Mouse (Mus musculus): ENCODE results near the gene Ecpas. TPM values are rescaled to one million over a fixed set of nuclear protein-coding genes. Genes with fewer than 3 reads are reported as not detected.

The Ecpas gene
- 18.1 and 33.4 TPM in 2 replicates for polyA plus RNA-seq (2011; ENCODE audit: insufficient read depth, insufficient read length, low replicate concordance, missing spikeins)

DNA sequence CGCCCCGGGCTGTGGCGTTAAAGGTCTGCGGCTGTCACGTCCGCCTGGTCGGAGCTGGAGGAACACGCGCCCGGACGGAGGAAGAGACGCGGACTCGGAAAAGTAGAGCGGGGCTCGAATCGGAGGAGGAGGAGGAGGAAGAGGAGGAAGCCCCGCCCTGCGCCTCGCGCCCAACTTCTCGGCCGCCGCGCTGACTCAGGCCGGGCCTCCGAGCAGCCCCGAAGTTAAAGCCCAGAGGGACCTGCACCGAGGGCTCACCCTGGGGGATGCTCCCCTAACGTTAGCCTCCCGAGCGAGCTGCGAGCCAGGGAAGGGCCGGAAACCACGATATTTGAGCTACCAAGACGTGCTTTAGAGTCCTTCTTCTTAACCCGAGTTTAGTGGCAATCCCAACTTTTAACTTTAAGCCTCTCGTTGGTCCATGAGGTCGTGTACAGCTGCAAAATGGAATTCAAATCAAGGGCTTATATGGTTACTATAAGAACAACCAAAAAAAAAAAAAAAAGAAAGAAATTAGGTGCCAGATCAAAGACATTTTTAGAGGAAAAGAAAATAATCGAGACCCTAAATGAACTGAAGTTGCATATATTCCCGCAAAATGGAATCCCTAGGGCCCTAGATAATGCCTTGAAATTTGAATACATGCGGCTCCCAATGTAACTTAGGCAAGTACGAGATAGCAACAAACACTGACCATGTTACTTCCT, at the start of gene Ecpas:
Gene Ecpas (minus strand): TSS at position 121 of the 707 bp plus-strand sequence.
- WGBS, result 3% methylated on average over 42 of the region's 43 CpGs
- peak within 1 kb of the TSS; percentile 98 for H3K27ac ChIP-seq (ENCODE audit: control insufficient read depth, insufficient read depth, low read depth, low read length, poor library complexity)
- TF ChIP-seq CTCF (IDR thresholded peaks at IDR 0.05; ENCODE audit: control insufficient read depth, insufficient read depth, low read length), result no peak
- peak; percentile 66; the same call in 1 of the 2 replicates for TF ChIP-seq POLR2A (IDR thresholded peaks at IDR 0.05; ENCODE audit: borderline replicate concordance, control insufficient read depth, low read depth, low read length)
- H3K4me3 ChIP-seq (replicated peaks; ENCODE audit: control insufficient read depth, low read depth, low read length), result peak within 1 kb of the TSS; percentile 87
- H3K4me1 ChIP-seq (ENCODE audit: control insufficient read depth, insufficient read depth, low read length), result peaks cover 2% of the 10 kb centered on the region; the same call in 1 of the 2 replicates

DNA sequence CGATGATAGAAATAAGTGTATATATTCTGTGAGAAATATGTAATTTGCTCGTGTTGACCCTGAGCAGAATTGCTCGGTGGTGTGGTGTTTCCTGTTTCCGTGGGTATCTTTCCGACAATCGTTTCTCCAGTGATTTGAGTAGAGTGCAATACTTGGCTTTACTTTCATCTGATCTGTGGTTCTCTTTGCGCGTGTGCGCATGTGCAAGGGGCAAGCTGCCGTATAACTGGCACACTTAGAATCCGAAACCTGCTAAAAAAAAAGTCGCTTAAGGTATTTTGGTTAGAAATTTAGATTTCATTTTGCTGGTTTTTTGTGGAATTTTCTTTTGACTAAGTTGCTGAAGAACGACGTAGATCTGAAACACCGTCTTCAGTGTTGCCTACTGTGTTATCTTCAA, 49.2 kb upstream of the Ecpas start:
- H3K4me1 ChIP-seq (ENCODE audit: control insufficient read depth, insufficient read depth, low read length), result no peaks in the 10 kb centered on the region
- WGBS, result 76% methylated on average over 15 of the region's 15 CpGs
- no peak overlapping the region for H3K4me3 ChIP-seq (replicated peaks; ENCODE audit: control insufficient read depth, low read depth, low read length)
- TF ChIP-seq CTCF (IDR thresholded peaks at IDR 0.05; ENCODE audit: control insufficient read depth, insufficient read depth, low read length), result no peak
- TF ChIP-seq POLR2A (IDR thresholded peaks at IDR 0.05; ENCODE audit: borderline replicate concordance, control insufficient read depth, low read depth, low read length), result no peak
- no peak overlapping the region for H3K27ac ChIP-seq (ENCODE audit: control insufficient read depth, insufficient read depth, low read depth, low read length, poor library complexity)

DNA sequence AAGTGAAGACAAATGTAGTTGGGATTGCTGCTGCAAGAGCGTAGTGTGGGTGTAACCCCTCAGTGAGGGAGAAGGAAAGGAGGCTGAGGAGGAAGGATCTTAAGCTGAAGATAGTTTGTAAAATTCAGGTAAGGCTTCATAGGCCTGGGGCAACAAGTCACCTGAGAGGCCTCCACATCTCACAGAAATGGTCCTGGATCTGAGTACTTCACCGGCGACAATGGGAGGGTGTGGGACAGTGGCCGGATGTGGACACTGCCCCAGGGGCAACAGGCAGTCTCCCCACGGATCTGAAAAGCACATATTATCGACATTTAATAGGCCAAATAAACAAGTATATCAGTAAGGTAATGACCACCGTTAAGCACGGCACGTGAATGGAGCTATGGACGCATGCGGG, 40.1 kb upstream of the Ecpas start:
- TF ChIP-seq POLR2A (IDR thresholded peaks at IDR 0.05; ENCODE audit: borderline replicate concordance, control insufficient read depth, low read depth, low read length), result no peak
- TF ChIP-seq CTCF (IDR thresholded peaks at IDR 0.05; ENCODE audit: control insufficient read depth, insufficient read depth, low read length), result no peak
- H3K27ac ChIP-seq (ENCODE audit: control insufficient read depth, insufficient read depth, low read depth, low read length, poor library complexity), result no peak overlapping the region
- H3K4me1 ChIP-seq (ENCODE audit: control insufficient read depth, insufficient read depth, low read length), result no peaks in the 10 kb centered on the region
- H3K4me3 ChIP-seq (replicated peaks; ENCODE audit: control insufficient read depth, low read depth, low read length), result no peak overlapping the region
- 88% methylated on average over 11 of the region's 11 CpGs for WGBS

- TF ChIP-seq POLR2A (IDR thresholded peaks at IDR 0.05; ENCODE audit: borderline replicate concordance, control insufficient read depth, low read depth, low read length) (no peak), CTCF (IDR thresholded peaks at IDR 0.05; ENCODE audit: control insufficient read depth, insufficient read depth, low read length) (no peak)
- Histone ChIP-seq H3K4me3 (replicated peaks; ENCODE audit: control insufficient read depth, low read depth, low read length) (no peak overlapping the region), H3K4me1 (ENCODE audit: control insufficient read depth, insufficient read depth, low read length) (no peaks in the 10 kb centered on the region; the same call in 1 of the 2 replicates), H3K27ac (ENCODE audit: control insufficient read depth, insufficient read depth, low read depth, low read length, poor library complexity) (no peak overlapping the region)
- WGBS, result 80% methylated on average over 4 of the region's 4 CpGs
These were observed 35.8 kb upstream of the Ecpas start for GRCm38 (mm10) chr4:58948391-58948790.

- no peaks in the 10 kb centered on the region; the same call in 1 of the 2 replicates for H3K4me1 ChIP-seq (ENCODE audit: control insufficient read depth, insufficient read depth, low read length)
- no peak overlapping the region for H3K4me3 ChIP-seq (replicated peaks; ENCODE audit: control insufficient read depth, low read depth, low read length)
- H3K27ac ChIP-seq (ENCODE audit: control insufficient read depth, insufficient read depth, low read depth, low read length, poor library complexity), result no peak overlapping the region
- 56% methylated on average over 5 of the region's 5 CpGs for WGBS
- TF ChIP-seq CTCF (IDR thresholded peaks at IDR 0.05; ENCODE audit: control insufficient read depth, insufficient read depth, low read length) (no peak), POLR2A (IDR thresholded peaks at IDR 0.05; ENCODE audit: borderline replicate concordance, control insufficient read depth, low read depth, low read length) (no peak)
These were observed 32.1 kb upstream of the Ecpas start for GRCm38 (mm10) chr4:58944695-58945094.

GRCm38 (mm10) chr4:58944206-58944553, 31.6 kb upstream of the Ecpas start:
- no peak for TF ChIP-seq CTCF (IDR thresholded peaks at IDR 0.05; ENCODE audit: control insufficient read depth, insufficient read depth, low read length)
- TF ChIP-seq POLR2A (IDR thresholded peaks at IDR 0.05; ENCODE audit: borderline replicate concordance, control insufficient read depth, low read depth, low read length), result no peak

DNA sequence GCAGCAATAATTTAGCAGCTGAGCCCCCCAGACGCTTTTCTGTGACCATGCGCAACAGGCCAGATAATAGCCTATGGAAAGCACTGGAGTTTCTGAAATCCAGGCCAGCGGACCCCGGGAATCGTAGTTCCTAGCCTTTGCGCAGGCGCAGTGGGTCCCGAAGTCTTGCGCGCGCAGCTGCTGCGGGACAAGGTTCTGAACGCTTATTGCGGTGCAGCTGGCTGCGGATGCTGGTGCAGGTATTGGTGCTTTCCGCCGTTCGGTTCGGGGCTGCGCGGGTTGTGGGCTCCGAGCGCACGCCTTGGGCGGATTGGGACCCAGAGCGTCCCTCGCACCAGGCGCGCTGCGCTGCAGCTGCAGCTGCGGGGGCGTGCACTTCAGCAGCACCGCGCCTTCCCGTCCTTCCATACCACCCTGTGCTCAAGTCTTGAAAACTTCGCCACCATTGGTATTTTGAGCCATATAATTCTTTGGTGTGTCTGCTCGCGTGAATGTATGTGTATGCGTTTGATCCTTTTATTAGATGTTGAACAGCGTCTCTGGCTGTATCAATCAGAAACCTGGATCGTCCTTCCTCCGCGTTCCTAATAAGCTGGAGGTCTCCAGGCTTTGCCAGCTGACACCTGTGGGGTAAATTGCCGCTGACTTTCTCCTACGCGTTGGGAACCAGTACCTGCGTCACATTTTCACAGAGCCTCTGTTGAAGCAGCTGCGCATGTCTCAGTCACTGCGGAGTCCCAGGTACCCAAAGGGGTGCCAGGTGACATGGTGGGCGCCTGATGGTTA, 31.1 kb upstream of the Ecpas start, which contains the start of gene Zkscan16:
Gene Zkscan16 (plus strand): TSS at position 209 of the 786 bp plus-strand sequence.
- peak within 1 kb of the TSS; percentile 74 for H3K4me3 ChIP-seq (replicated peaks; ENCODE audit: control insufficient read depth, low read depth, low read length)
- H3K27ac ChIP-seq (ENCODE audit: control insufficient read depth, insufficient read depth, low read depth, low read length, poor library complexity), result peak within 1 kb of the TSS; percentile 11; the same call in 1 of the 2 replicates
- TF ChIP-seq CTCF (IDR thresholded peaks at IDR 0.05; ENCODE audit: control insufficient read depth, insufficient read depth, low read length) (no peak), POLR2A (IDR thresholded peaks at IDR 0.05; ENCODE audit: borderline replicate concordance, control insufficient read depth, low read depth, low read length) (peak; percentile 32; the same call in 1 of the 2 replicates)
- no peaks in the 10 kb centered on the region; the same call in 1 of the 2 replicates for H3K4me1 ChIP-seq (ENCODE audit: control insufficient read depth, insufficient read depth, low read length)
- 2% methylated on average over 50 of the region's 50 CpGs for WGBS

More at GRCm38 (mm10) chr4:58944206-58944553, 31.6 kb upstream of the Ecpas start:
- H3K4me3 ChIP-seq (replicated peaks; ENCODE audit: control insufficient read depth, low read depth, low read length), result no peak overlapping the region
- H3K27ac ChIP-seq (ENCODE audit: control insufficient read depth, insufficient read depth, low read depth, low read length, poor library complexity), result no peak overlapping the region
- H3K4me1 ChIP-seq (ENCODE audit: control insufficient read depth, insufficient read depth, low read length), result no peaks in the 10 kb centered on the region; the same call in 1 of the 2 replicates
- WGBS, result 9% methylated on average over 6 of the region's 6 CpGs

DNA sequence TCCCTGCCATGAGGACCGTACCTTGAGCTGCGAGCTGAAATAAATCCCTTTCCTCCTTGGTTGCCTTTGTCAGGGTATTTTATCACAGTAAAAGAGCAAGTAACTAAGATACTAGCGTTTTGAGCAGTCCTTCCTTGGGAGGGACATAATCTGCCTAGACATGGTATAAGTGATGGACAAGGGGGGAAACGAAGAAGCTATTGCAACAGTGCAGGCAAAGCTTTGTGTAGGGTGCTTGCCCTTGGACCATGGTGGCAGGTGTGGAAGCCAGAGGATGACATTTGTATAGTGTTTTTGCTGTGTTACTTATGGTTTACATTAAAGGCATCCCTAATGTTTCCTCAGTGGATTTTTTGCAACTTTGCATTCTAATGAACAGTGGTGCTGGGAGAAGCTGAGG, 30.4 kb upstream of the Ecpas start:
- TF ChIP-seq POLR2A (IDR thresholded peaks at IDR 0.05; ENCODE audit: borderline replicate concordance, control insufficient read depth, low read depth, low read length), result no peak
- TF ChIP-seq CTCF (IDR thresholded peaks at IDR 0.05; ENCODE audit: control insufficient read depth, insufficient read depth, low read length), result no peak
- no peak overlapping the region for H3K27ac ChIP-seq (ENCODE audit: control insufficient read depth, insufficient read depth, low read depth, low read length, poor library complexity)
- H3K4me3 ChIP-seq (replicated peaks; ENCODE audit: control insufficient read depth, low read depth, low read length), result no peak overlapping the region
- no peaks in the 10 kb centered on the region; the same call in 1 of the 2 replicates for H3K4me1 ChIP-seq (ENCODE audit: control insufficient read depth, insufficient read depth, low read length)
- 75% methylated on average over 4 of the region's 4 CpGs for whole genome bisulfite sequencing
